Mouse (Mus musculus) forebrain, postnatal 0 days (tissue): ENCODE data around the gene Ifih1. TPM values are rescaled to one million over a fixed set of nuclear protein-coding genes. Genes with fewer than 3 reads are reported as not detected.

Experiments used
- ATAC-seq: fragments of 200-750 bp; cut with Nextera tagmentation; 2 replicates; pipeline ENCODE4 v1.8.0; 2017; ENCODE audit warnings: mild to moderate bottlenecking, moderate library complexity
- DNase-seq: peaks from one replicate; pipeline ENCODE4 v3.0.0-alpha.2; 2015
- H3K27ac ChIP-seq: fragments of 300-500 bp; sonication (generic); 2 replicates; pipeline ENCODE4 v1.5.1; 2014; ENCODE audit warnings: low read depth, mild to moderate bottlenecking, antibody characterized with exemption, low read length, moderate library complexity, mixed read lengths
- H3K27me3 ChIP-seq: fragments of 300-500 bp; sonication (generic); 2 replicates; pipeline ENCODE4 v1.6.1; 2014; ENCODE audit warnings: mild to moderate bottlenecking, low read length, mixed read lengths; ENCODE audit not compliant: insufficient read depth
- H3K36me3 ChIP-seq: fragments of 300-500 bp; sonication (generic); 2 replicates; pipeline ENCODE4 v1.6.1; 2014; ENCODE audit warnings: mild to moderate bottlenecking, moderate library complexity; ENCODE audit not compliant: insufficient read depth
- H3K4me1 ChIP-seq: fragments of 300-500 bp; sonication (generic); 2 replicates; pipeline ENCODE4 v1.6.1; 2014; ENCODE audit warnings: antibody characterized with exemption; ENCODE audit not compliant: insufficient read depth
- H3K4me2 ChIP-seq: fragments of 300-500 bp; sonication (generic); 2 replicates; pipeline ENCODE4 v1.6.1; 2014; ENCODE audit warnings: low read depth, mild to moderate bottlenecking, moderate library complexity
- H3K4me3 ChIP-seq: fragments of 300-500 bp; sonication (generic); 2 replicates; pipeline ENCODE4 v1.5.1; 2014; ENCODE audit warnings: low read depth, low read length, mixed read lengths
- H3K9ac ChIP-seq: fragments of 300-500 bp; sonication (generic); 2 replicates; pipeline ENCODE4 v1.6.1; 2014; ENCODE audit warnings: mild to moderate bottlenecking
- H3K9me3 ChIP-seq: fragments of 300-500 bp; sonication (generic); 2 replicates; pipeline ENCODE4 v1.6.1; 2016; ENCODE audit warnings: low read length
- CTCF ChIP-seq: sonication (generic); IDR thresholded peaks from 2 replicates; pipeline ENCODE4 v1.5.1; 2016; ENCODE audit warnings: antibody characterized with exemption, control low read depth, low read depth
- WGBS: fragments of 180-500 bp; shearing (Covaris S2); extraction: QIAGEN DNeasy Blood & Tissue Kit; methylation state at CpG from one replicate; pipeline ENCODE4 v1.1.7; 2014; 5-methylcytosine and 5-hydroxymethylcytosine counted together
- polyA plus RNA-seq: library from polyadenylated mRNA; unstranded; fragments of >200 nt; fragmentation: Nextera tagmentation; extraction: Ambion mirVana; gene quantifications from 2 replicates; pipeline ENCODE4 v1.2.1, GENCODE M21; 2015
- total RNA-seq: library from RNA; depleted of rRNA; stranded (reverse); fragments of >200 nt; gene quantifications from 2 replicates; pipeline ENCODE4 v1.2.3, GENCODE M21; 2014

Gene Ifih1
- total and polyA plus RNA-seq, 2 experiments from 2014 or later = 1.7 to 2.9 TPM

GRCm38 (mm10) chr2:62669848-62670247, 23.8 kb upstream of the Ifih1 start:
- 69% methylated on average over 3 of the region's 3 CpGs for WGBS
- H3K4me1 ChIP-seq = no peaks in the 10 kb centered on the region
- no peaks in the 10 kb centered on the region for H3K9me3 ChIP-seq
- no peak overlapping the region for H3K9ac ChIP-seq
- H3K27ac ChIP-seq = no peak overlapping the region
- DNase-seq (no peak), ATAC-seq (no peak)
- TF ChIP-seq CTCF = no peak
- no peaks in the 10 kb centered on the region for H3K27me3 ChIP-seq
- H3K36me3 ChIP-seq = no peaks in the 10 kb centered on the region
- no peak overlapping the region for H3K4me2 ChIP-seq
- H3K4me3 ChIP-seq = no peak overlapping the region

DNA sequence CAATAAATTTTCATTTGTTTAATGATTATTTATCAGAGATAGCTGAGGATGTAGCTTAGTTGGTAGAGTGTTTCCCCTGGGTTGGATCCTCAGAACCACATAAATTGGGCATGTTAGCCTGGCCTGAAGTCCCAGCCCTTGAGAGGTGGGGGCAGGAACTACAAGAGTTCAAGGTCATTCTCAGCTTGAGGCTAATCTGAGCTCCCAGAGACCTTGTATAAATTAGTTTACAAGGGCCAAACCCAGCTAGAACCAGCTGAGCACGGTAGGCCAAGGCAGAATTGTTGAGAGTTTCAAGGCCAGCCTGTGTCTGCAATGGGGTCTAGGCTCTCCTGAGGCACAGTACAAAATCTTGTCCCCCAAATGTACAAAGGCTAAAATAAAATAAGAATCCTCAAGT, 19.5 kb upstream of the Ifih1 start:
- WGBS = 51% methylated on average over 1 of the region's 1 CpGs
- no peak overlapping the region for H3K9ac ChIP-seq
- ATAC-seq = no peak

GRCm38 (mm10) chr2:62664839-62665238, 18.8 kb upstream of the Ifih1 start:
- Histone ChIP-seq H3K27me3 (no peaks in the 10 kb centered on the region), H3K27ac (no peak overlapping the region), H3K4me3 (peak overlapping the region; percentile 62; the same call in 1 of the 2 replicates), H3K9me3 (no peaks in the 10 kb centered on the region), H3K36me3 (no peaks in the 10 kb centered on the region), H3K4me1 (no peaks in the 10 kb centered on the region), H3K9ac (no peak overlapping the region), H3K4me2 (peak overlapping the region; percentile 87)
- no peak for TF ChIP-seq CTCF
- WGBS = 56% methylated on average over 7 of the region's 7 CpGs
- ATAC-seq (no peak), DNase-seq (no peak)

More for the DNA sequence above, 19.5 kb upstream of the Ifih1 start:
- no peaks in the 10 kb centered on the region for H3K27me3 ChIP-seq
- H3K4me1 ChIP-seq = no peaks in the 10 kb centered on the region
- H3K27ac ChIP-seq = no peak overlapping the region
- H3K9me3 ChIP-seq = no peaks in the 10 kb centered on the region
- H3K36me3 ChIP-seq = no peaks in the 10 kb centered on the region
- no peak for DNase-seq
- no peak for TF ChIP-seq CTCF
- no peak overlapping the region for H3K4me2 ChIP-seq
- H3K4me3 ChIP-seq = no peak overlapping the region

- peak within 1 kb of the TSS; percentile 87 for H3K4me2 ChIP-seq
- peak within 1 kb of the TSS; percentile 62 for H3K4me3 ChIP-seq
- no peak within 1 kb of the TSS for H3K27ac ChIP-seq
- WGBS = under 1% methylated on average over 43 of the region's 43 CpGs
- DNase-seq = peak; percentile 82
- ATAC-seq = peak; percentile 99
- H3K9me3 ChIP-seq = no peaks in the 10 kb centered on the region
- peak within 1 kb of the TSS; percentile 60 for H3K9ac ChIP-seq
- H3K36me3 ChIP-seq = no peaks in the 10 kb centered on the region
- no peak for TF ChIP-seq CTCF
- H3K27me3 ChIP-seq = no peaks in the 10 kb centered on the region
- H3K4me1 ChIP-seq = no peaks in the 10 kb centered on the region
Measured at GRCm38 (mm10) chr2:62664135-62664670, 18.1 kb upstream of the Ifih1 start, which contains the start of gene Gca. TSS of gene Gca (plus strand) at chr2:62664285.

DNA sequence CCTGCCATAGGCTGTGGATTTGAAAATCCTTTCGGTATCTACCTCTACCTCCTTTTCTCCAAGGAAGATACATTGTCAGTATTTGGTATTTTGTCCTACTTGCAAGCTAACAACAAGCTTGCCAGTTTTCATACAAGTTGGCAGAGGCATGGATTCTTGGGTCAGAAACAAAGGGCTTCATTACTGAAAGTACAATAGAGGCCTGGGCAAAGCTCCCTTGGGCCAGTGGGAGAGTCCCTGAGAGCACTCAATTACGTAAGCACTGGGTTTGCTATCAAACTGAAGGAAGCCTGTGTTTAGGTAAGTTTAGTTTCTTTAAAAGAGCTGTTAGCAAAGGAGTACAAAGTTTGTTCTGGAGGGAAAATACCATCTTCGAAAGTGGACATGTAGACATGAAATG, 16.5 kb upstream of the Ifih1 start:
- DNase-seq = no peak
- WGBS = 56% methylated on average over 3 of the region's 3 CpGs
- ATAC-seq = no peak

GRCm38 (mm10) chr2:62660565-62660964, 14.5 kb upstream of the Ifih1 start:
- ATAC-seq = no peak

More for the DNA sequence above, 16.5 kb upstream of the Ifih1 start:
- Histone ChIP-seq H3K9ac (no peak overlapping the region), H3K4me1 (no peaks in the 10 kb centered on the region), H3K27me3 (no peaks in the 10 kb centered on the region), H3K36me3 (no peaks in the 10 kb centered on the region), H3K4me3 (no peak overlapping the region), H3K9me3 (no peaks in the 10 kb centered on the region), H3K27ac (no peak overlapping the region), H3K4me2 (no peak overlapping the region)
- TF ChIP-seq CTCF = no peak

DNA sequence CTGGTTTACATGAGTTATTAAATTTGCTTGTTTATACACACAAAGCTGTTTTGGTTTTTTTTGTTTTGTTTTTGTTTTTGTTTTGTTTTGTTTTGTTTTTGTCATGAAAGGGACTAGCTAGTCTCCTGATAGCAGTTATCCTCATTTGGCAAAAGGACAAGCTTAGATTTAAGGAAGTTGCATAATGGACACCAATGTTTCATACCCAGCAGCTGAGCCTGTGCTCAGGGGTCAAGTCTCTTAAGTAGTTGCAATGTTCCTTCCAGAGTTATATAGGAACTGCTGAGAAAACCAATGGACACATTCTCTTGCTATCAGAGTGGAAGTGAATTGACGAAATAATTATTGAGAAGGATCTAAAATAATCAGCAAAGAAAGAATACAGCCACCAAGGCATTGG, 10.0 kb upstream of the Ifih1 start:
- no peak for TF ChIP-seq CTCF
- H3K4me2 ChIP-seq = no peak overlapping the region
- H3K36me3 ChIP-seq = no peaks in the 10 kb centered on the region
- 88% methylated on average over 1 of the region's 1 CpGs for WGBS
- no peaks in the 10 kb centered on the region for H3K4me1 ChIP-seq
- no peaks in the 10 kb centered on the region for H3K27me3 ChIP-seq
- no peak overlapping the region for H3K4me3 ChIP-seq
- no peaks in the 10 kb centered on the region for H3K9me3 ChIP-seq
- no peak overlapping the region for H3K27ac ChIP-seq
- ATAC-seq = no peak
- no peak overlapping the region for H3K9ac ChIP-seq
- DNase-seq = no peak

More at GRCm38 (mm10) chr2:62660565-62660964, 14.5 kb upstream of the Ifih1 start:
- 56% methylated on average over 6 of the region's 6 CpGs for WGBS
- no peaks in the 10 kb centered on the region for H3K36me3 ChIP-seq
- no peak for DNase-seq
- TF ChIP-seq CTCF = peak; percentile 32; the same call in 1 of the 2 replicates
- H3K9ac ChIP-seq = no peak overlapping the region
- H3K4me1 ChIP-seq = no peaks in the 10 kb centered on the region
- no peak overlapping the region for H3K27ac ChIP-seq
- no peaks in the 10 kb centered on the region for H3K27me3 ChIP-seq
- H3K9me3 ChIP-seq = no peaks in the 10 kb centered on the region
- no peak overlapping the region for H3K4me2 ChIP-seq
- H3K4me3 ChIP-seq = no peak overlapping the region
